24 mouse cellular contexts compared by ENCODE assay signal in the genomic region with DNA sequence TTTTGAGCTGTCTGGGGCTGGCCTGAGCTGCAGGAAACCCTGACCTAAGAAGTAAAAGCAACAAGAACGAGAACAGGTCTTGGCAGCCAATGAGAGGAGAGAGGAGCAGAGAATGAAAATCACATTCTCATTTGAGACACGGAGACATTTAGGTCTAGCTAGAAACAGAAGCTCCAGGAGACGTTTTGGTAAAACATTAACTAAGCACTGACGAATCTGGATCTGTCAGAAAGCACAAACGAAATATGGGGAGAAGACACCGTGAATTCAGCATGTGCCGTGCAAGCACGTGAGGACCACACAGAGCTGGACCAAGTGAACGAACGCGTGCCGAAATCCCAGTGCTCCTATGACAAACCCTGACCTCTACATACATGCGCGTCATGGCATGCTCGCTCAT. TPM values are rescaled to one million over a fixed set of nuclear protein-coding genes. Genes with fewer than 3 reads are reported as not detected.
DNase-seq lines count a peak whose midpoint lies in the region; ATAC-seq and TF ChIP-seq lines count a peak whose summit lies in the region.
"Had no signal": no experiment of that assay in that cellular context is flagged by ENCODE, and none has a peak within 500 bp of the region (broad histone marks: within the 10 kb centered on the region; RNA-seq: fewer than 3 reads in every experiment).

No protein-coding gene starts in this region.

- no peak for TF ChIP-seq POLR2A in kidney, adult 2 months (IDR thresholded peaks at IDR 0.05; ENCODE audit: low read depth, low read length)

- no peak for TF ChIP-seq CTCF in kidney, adult 2 months (conservative IDR thresholded peaks at IDR 0.05; ENCODE audit: insufficient read depth, insufficient read length, low read depth, low read length)

- peak; percentile 22 for DNase-seq in kidney, adult 11 months
- no peak for DNase-seq in kidney, postnatal 10 days
- peak; percentile 65 for DNase-seq in kidney, adult 2 months
- peak; percentile 58 for DNase-seq in kidney, adult 9 months
- DNase-seq in kidney, postnatal 4 days: no peak
- DNase-seq: adrenal gland, adult 8-10 months; adrenal gland, postnatal 14 days; adrenal gland, postnatal 36 days; B cell, adult 2 months; cerebellum, adult 11-12 months; cerebellum, adult 2 months; cerebellum, adult 9-10 months; cerebellum, postnatal 10 days; cerebellum, postnatal 25 days had no signal

- H3K9ac ChIP-seq in kidney, embryonic 15.5 days: no peak overlapping the region
- H3K9ac ChIP-seq: embryonic facial prominence, embryonic 12.5 days; forebrain, embryonic 13.5 days; forebrain, embryonic 15.5 days had no signal

- WGBS in kidney, adult 2 months: 58% methylated on average over 15 of the region's 15 CpGs
- 80% methylated on average over 15 of the region's 15 CpGs for WGBS in kidney, embryonic 15.5 days

- H3K4me1 ChIP-seq in kidney, adult 2 months (ENCODE audit: control insufficient read depth, insufficient read depth, low read length): no peaks in the 10 kb centered on the region
- H3K4me1 ChIP-seq in kidney, embryonic 15.5 days: no peaks in the 10 kb centered on the region
- H3K4me1 ChIP-seq: embryonic facial prominence, embryonic 10.5 days; embryonic facial prominence, embryonic 12.5 days; forebrain, embryonic 13.5 days; forebrain, embryonic 15.5 days had no signal

- no peak overlapping the region for H3K4me2 ChIP-seq in kidney, embryonic 15.5 days
- H3K4me2 ChIP-seq: embryonic facial prominence, embryonic 12.5 days; forebrain, embryonic 13.5 days; forebrain, embryonic 15.5 days had no signal

- H3K27me3 ChIP-seq in kidney, adult 2 months (replicated peaks; ENCODE audit: control insufficient read depth, insufficient read depth, low read length): no peaks in the 10 kb centered on the region
- no peaks in the 10 kb centered on the region for H3K27me3 ChIP-seq in kidney, embryonic 15.5 days
- H3K27me3 ChIP-seq: CH12.LX; embryonic facial prominence, embryonic 12.5 days; forebrain, embryonic 13.5 days; forebrain, embryonic 15.5 days; Patski had no signal

- H3K27ac ChIP-seq in kidney, adult 2 months (ENCODE audit: insufficient read depth, low read depth, low read length): no peak overlapping the region
- no peak overlapping the region for H3K27ac ChIP-seq in kidney, embryonic 15.5 days
- H3K27ac ChIP-seq: embryonic facial prominence, embryonic 10.5 days; embryonic facial prominence, embryonic 12.5 days; forebrain, embryonic 13.5 days; forebrain, embryonic 15.5 days had no signal

- no peaks in the 10 kb centered on the region; the same call in 1 of the 2 replicates for H3K36me3 ChIP-seq in kidney, adult 2 months (ENCODE audit: control insufficient read depth, insufficient read depth, low read length)
- peaks cover 27% of the 10 kb centered on the region for H3K36me3 ChIP-seq in kidney, embryonic 15.5 days

- ATAC-seq in kidney, embryonic 15.5 days (replicated peaks; ENCODE audit: low FRiP score): no peak
- ATAC-seq: activated CD4-positive, CD25-positive, alpha-beta regulatory T cell, adult 4 months; CD4-positive, CD25-positive, alpha-beta regulatory T cell, adult 4 months; forebrain, embryonic 13.5 days; forebrain, embryonic 15.5 days; Patski had no signal

- no peaks in the 10 kb centered on the region for H3K9me3 ChIP-seq in kidney, embryonic 15.5 days (replicated peaks)
- H3K9me3 ChIP-seq: embryonic facial prominence, embryonic 10.5 days; embryonic facial prominence, embryonic 12.5 days; forebrain, embryonic 13.5 days; forebrain, embryonic 15.5 days; G1E had no signal

- H3K4me3 ChIP-seq in kidney, adult 2 months (ENCODE audit: insufficient read depth, low read depth, low read length): no peak overlapping the region
- H3K4me3 ChIP-seq in kidney, embryonic 15.5 days (replicated peaks): no peak overlapping the region
- H3K4me3 ChIP-seq: embryonic facial prominence, embryonic 10.5 days; embryonic facial prominence, embryonic 12.5 days; forebrain, embryonic 13.5 days; forebrain, embryonic 15.5 days had no signal

RNA-seq across cellular contexts. Expression of gene Pebp1, which starts 29.1 kb away (rescaled TPM):
- 909 and 1,151 TPM in 2 replicates for polyA plus RNA-seq in kidney, adult 2 months (2012; rRNA removed)
- 760 and 766 TPM in 2 replicates for polyA plus RNA-seq in kidney, embryonic 15.5 days (2015; fragmentation: Nextera tagmentation; extraction: Ambion mirVana)

Comparison
In these comparisons a context has a peak if more than half of its experiments do, and no peak if none do; other contexts are left out.
1. DNase-seq: peak in kidney, adult 11 months (single experiment), kidney, adult 2 months (single experiment) and kidney, adult 9 months (single experiment); none in kidney, postnatal 10 days (single experiment) and kidney, postnatal 4 days (0 of 2).